25 mouse cellular contexts compared by ENCODE assay signal in genomic region chrX:73615876-73616275, GRCm38 (mm10). TPM values are rescaled to one million over a fixed set of nuclear protein-coding genes. Genes with fewer than 3 reads are reported as not detected.
DNase-seq lines count a peak whose midpoint lies in the region; ATAC-seq lines count a peak whose summit lies in the region.
"Had no signal": no experiment of that assay in that cellular context is flagged by ENCODE, and none has a peak within 500 bp of the region (broad histone marks: within the 10 kb centered on the region; RNA-seq: fewer than 3 reads in every experiment).

No protein-coding gene starts in this region.

- H3K4me3 ChIP-seq in kidney, embryonic 14.5 days (ENCODE audit: low read length), result no peak overlapping the region
- H3K4me3 ChIP-seq: embryonic facial prominence, embryonic 12.5 days; embryonic facial prominence, embryonic 15.5 days; heart, embryonic 10.5 days; heart, embryonic 13.5 days had no signal

- no peak overlapping the region for H3K4me2 ChIP-seq in kidney, embryonic 14.5 days (replicated peaks; ENCODE audit: low read depth, low read length)
- H3K4me2 ChIP-seq: embryonic facial prominence, embryonic 12.5 days; embryonic facial prominence, embryonic 15.5 days; heart, embryonic 13.5 days; hindbrain, embryonic 14.5 days had no signal

- H3K27me3 ChIP-seq in kidney, embryonic 14.5 days (ENCODE audit: control insufficient read depth, insufficient read depth, low read length), result no peaks in the 10 kb centered on the region
- H3K27me3 ChIP-seq: heart, embryonic 13.5 days had no signal

- no peaks in the 10 kb centered on the region for H3K9me3 ChIP-seq in kidney, embryonic 14.5 days (ENCODE audit: control insufficient read depth, low read length)
- H3K9me3 ChIP-seq: embryonic facial prominence, embryonic 12.5 days; embryonic facial prominence, embryonic 15.5 days; heart, embryonic 10.5 days; heart, embryonic 13.5 days had no signal

- no peak overlapping the region for H3K27ac ChIP-seq in kidney, embryonic 14.5 days (ENCODE audit: low read depth, low read length)
- H3K27ac ChIP-seq: embryonic facial prominence, embryonic 12.5 days; embryonic facial prominence, embryonic 15.5 days; heart, embryonic 10.5 days; heart, embryonic 13.5 days; hindbrain, embryonic 14.5 days; hindbrain, postnatal 0 days had no signal

- DNase-seq in gastrocnemius, adult 18-20 months (ENCODE audit: low spot score), result peak; percentile 50
- DNase-seq in gastrocnemius, postnatal 10 days, result no peak
- peak; percentile 35 for DNase-seq in heart, adult 11 months
- DNase-seq in heart, adult 8-10 months (ENCODE audit: low spot score), result no peak
- peak; percentile 16 for DNase-seq in kidney, adult 9 months
- DNase-seq in adipocyte (ENCODE audit: low spot score), result peak; percentile 59
- no peak for DNase-seq in layer of hippocampus, adult 9-10 months (ENCODE audit: low spot score)
- DNase-seq: cerebellum, adult 11 months; cerebellum, adult 2 months; cerebellum, adult 9-11 months; cerebellum, postnatal 25 days; forebrain, postnatal 0 days; heart, adult 18-20 months; heart, postnatal 14 days; heart, postnatal 4 days had no signal

- no peaks in the 10 kb centered on the region for H3K36me3 ChIP-seq in kidney, embryonic 14.5 days (ENCODE audit: control insufficient read depth, insufficient read depth, low read length)
- H3K36me3 ChIP-seq: embryonic facial prominence, embryonic 12.5 days; embryonic facial prominence, embryonic 15.5 days; heart, embryonic 10.5 days; heart, embryonic 13.5 days had no signal

- ATAC-seq in kidney, embryonic 14.5 days (ENCODE audit: low FRiP score, low TSS enrichment), result no peak
- ATAC-seq: activated CD4-positive, CD25-positive, alpha-beta regulatory T cell, adult 4 months; forebrain, embryonic 14.5 days; forebrain, postnatal 0 days; hindbrain, postnatal 0 days; inflammation-experienced regulatory T-cells, adult 6 months had no signal

- 94% methylated on average over 1 of the region's 1 CpGs for WGBS in kidney, embryonic 14.5 days

- H3K4me1 ChIP-seq in kidney, embryonic 14.5 days (ENCODE audit: control insufficient read depth, insufficient read depth, low read length), result no peaks in the 10 kb centered on the region
- H3K4me1 ChIP-seq: embryonic facial prominence, embryonic 12.5 days; embryonic facial prominence, embryonic 15.5 days; heart, embryonic 10.5 days; heart, embryonic 13.5 days had no signal

- H3K9ac ChIP-seq in kidney, embryonic 14.5 days (ENCODE audit: low read depth, low read length), result no peak overlapping the region
- H3K9ac ChIP-seq: embryonic facial prominence, embryonic 12.5 days; embryonic facial prominence, embryonic 15.5 days; forebrain, postnatal 0 days; heart, embryonic 13.5 days; hindbrain, embryonic 14.5 days had no signal

RNA-seq across cellular contexts. Expression of gene Dusp9, which starts 23.3 kb away (rescaled TPM):
- total RNA-seq in gastrocnemius, adult 18-20 months (2021), result not detected
- under 1 TPM; 0.09 to 0.11 TPM for total RNA-seq in gastrocnemius, postnatal 10 days (2021)
- total RNA-seq in heart, adult 8-10 months (2022), result under 1 TPM in 1 of 4 experiments, not detected in 3; 0.19 TPM
- polyA plus RNA-seq in kidney, embryonic 14.5 days (2014; fragmentation: Nextera tagmentation; extraction: Ambion mirVana), result 9.6 and 26.6 TPM in 2 replicates
- total RNA-seq: heart, adult 18-20 months; heart, postnatal 14 days had no signal

RNA-seq across cellular contexts. Expression of gene Pnck, which starts 44.0 kb away (rescaled TPM):
- total RNA-seq in gastrocnemius, adult 18-20 months (2021), result 10 to 100 TPM in 1 of 2 experiments, 1 to 10 TPM in 1; 8.6 to 11.6 TPM
- 10 to 100 TPM; 13.1 to 15.1 TPM for total RNA-seq in gastrocnemius, postnatal 10 days (2021)
- total RNA-seq in heart, adult 8-10 months (2022), result 1 to 10 TPM; 5.2 to 9.5 (median 8.1) TPM
- polyA plus RNA-seq in kidney, embryonic 14.5 days (2014; fragmentation: Nextera tagmentation; extraction: Ambion mirVana), result 14.1 and 16.3 TPM in 2 replicates

RNA-seq across cellular contexts. Expression of gene Slc6a8, which starts 57.1 kb away (rescaled TPM):
- total RNA-seq in gastrocnemius, adult 18-20 months (2021), result 100 to 1,000 TPM; 108 to 141 TPM
- 10 to 100 TPM; 48.5 to 50.7 TPM for total RNA-seq in gastrocnemius, postnatal 10 days (2021)
- total RNA-seq in heart, adult 8-10 months (2022), result 100 to 1,000 TPM; 157 to 195 (median 180) TPM
- polyA plus RNA-seq in kidney, embryonic 14.5 days (2014; fragmentation: Nextera tagmentation; extraction: Ambion mirVana), result 9.0 and 10.4 TPM in 2 replicates

Comparison
In these comparisons a context has a peak if more than half of its experiments do, and no peak if none do; other contexts are left out.
1. DNase-seq: peak in gastrocnemius, adult 18-20 months (single experiment), heart, adult 11 months (single experiment), kidney, adult 9 months (single experiment) and adipocyte (single experiment); none in gastrocnemius, postnatal 10 days (single experiment), heart, adult 8-10 months (single experiment) and layer of hippocampus, adult 9-10 months (single experiment).